Mouse (Mus musculus): ENCODE measurements around the gene Psors1c2.

The Psors1c2 gene

DNA sequence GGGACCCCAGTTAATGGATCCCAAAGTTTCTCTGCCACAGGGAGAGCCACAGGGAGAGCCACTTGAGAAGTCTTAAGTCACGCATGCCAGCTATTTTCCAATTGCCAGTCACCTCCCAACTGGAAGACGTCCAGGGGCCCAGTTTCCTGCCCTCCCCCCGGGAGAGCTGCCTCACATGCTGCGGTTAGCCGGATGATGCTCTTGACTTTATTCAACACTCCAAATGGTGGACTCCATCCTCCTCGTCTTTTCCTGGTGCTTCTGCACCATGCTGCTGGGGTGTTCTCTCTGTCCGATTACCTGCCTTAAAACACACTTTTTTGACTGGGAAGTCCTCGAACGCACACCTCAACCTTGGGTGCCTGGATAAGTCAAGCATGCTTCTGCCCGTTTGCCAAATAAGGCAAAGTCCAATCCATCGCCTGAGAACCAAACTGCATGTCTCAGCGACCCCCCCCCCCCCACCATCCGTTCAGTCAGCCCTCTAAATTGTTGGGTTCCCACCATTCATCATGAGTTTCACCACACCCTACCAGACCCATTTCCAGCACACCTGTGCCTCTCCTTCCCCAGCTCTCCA lies 23.3 kb downstream of the Psors1c2 start:
- no peak for DNase-seq (ENCODE audit: inconsistent ontology term)

DNA sequence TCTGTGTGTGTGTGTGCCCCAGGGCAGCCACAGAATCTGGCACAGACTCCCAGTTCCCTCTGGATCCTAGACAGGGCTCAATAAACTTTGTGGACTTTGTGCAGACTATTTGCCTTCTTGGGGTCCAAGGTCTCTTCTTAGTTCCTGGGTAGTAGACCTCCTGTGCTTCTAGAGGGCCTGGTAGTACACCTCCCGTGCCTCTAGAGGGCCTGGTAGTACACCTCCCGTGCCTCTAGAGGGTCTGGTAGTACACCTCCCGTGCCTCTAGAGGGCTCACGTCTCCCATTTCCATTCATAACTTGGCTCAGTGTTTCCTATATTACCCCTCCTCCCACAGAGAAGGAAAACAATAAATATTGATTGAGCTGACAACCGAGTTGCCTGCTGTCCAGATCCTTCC lies 23.8 kb downstream of the Psors1c2 start:
- DNase-seq (ENCODE audit: inconsistent ontology term): peak; percentile 78

DNA sequence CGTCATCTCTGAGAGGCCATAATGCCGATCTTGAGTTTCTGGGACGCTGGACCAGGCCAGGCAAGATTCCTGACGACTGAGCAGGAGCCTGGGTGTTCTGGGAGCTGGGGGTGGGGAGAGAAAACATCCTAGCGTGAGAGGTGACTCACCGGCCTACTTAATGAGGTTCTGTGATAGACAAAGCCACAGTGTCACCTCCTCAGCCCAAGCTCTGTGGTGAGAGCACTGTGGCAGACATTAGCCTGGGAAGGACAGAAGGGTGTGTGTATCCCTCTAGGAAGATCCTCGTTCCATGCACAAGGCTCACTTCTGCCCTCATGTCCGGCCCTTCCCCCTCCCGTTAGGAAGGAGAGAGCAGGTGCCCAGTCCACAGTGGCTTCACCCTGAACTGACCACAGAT lies 24.4 kb downstream of the Psors1c2 start:
- DNase-seq (ENCODE audit: inconsistent ontology term): peak; percentile 94

DNA sequence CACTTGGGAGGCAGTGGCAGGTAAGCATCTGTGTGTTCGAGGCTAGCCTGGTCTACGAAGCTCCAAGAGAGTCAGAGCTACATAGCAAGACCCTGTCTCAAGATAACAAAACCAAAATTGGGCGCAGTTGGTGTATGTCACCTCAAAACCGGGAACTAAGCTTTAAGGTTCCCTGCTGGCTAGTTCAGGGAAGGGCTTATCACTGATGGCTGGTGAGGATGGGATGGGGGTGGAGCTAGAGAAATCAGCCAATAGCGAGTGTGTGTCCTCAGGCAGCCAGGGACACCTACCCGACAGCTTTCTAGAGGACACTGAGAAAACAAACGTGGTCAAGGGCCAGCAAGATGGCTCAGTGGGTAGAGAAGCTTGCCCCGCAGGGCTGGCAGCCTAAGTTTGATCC lies 25.2 kb downstream of the Psors1c2 start:
- no peak for DNase-seq (ENCODE audit: inconsistent ontology term)

DNA sequence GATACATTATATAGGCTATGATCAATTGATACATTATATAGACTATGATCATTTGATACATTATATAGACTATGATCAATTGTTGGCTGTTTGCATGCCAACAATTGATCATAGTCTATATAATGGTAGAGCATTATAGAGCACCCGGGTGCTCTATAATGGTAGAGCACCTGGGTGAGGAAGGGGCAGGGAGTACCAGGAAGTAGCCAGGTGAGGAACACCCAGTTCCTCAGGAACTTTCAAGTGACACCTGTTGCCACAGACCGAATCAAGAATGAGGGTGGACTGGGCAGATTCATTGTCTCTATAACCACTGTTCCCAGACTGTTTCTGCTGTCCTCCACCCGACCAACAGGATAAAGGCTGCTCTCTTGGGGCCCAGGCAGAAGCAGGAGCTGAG lies 34.1 kb downstream of the Psors1c2 start, which contains the start of gene 2300002M23Rik:
2300002M23Rik (plus strand) TSS at position 301 of the 400 bp plus-strand sequence.
- no peak for DNase-seq (ENCODE audit: inconsistent ontology term)

DNA sequence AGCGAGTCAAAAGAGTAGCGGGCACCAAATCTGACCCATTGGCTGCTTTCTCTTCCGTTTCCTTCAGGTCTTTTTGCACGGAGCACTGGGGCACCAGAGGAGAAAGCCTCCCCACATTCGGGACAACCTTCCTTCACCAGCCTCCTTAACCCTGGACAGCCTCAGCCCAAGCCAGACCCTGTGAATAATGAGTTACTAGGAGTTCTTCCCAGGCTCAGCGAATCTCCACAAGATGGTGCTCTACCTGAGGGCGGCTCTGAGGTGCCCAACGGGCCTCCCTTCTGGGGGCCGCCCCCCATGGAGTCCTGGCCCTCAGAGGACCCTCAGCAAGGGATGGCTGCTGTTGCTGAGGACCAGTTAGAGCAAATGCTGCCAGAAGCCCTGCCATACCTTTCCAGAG lies 34.8 kb downstream of the Psors1c2 start:
- no peak for DNase-seq (ENCODE audit: inconsistent ontology term)

DNA sequence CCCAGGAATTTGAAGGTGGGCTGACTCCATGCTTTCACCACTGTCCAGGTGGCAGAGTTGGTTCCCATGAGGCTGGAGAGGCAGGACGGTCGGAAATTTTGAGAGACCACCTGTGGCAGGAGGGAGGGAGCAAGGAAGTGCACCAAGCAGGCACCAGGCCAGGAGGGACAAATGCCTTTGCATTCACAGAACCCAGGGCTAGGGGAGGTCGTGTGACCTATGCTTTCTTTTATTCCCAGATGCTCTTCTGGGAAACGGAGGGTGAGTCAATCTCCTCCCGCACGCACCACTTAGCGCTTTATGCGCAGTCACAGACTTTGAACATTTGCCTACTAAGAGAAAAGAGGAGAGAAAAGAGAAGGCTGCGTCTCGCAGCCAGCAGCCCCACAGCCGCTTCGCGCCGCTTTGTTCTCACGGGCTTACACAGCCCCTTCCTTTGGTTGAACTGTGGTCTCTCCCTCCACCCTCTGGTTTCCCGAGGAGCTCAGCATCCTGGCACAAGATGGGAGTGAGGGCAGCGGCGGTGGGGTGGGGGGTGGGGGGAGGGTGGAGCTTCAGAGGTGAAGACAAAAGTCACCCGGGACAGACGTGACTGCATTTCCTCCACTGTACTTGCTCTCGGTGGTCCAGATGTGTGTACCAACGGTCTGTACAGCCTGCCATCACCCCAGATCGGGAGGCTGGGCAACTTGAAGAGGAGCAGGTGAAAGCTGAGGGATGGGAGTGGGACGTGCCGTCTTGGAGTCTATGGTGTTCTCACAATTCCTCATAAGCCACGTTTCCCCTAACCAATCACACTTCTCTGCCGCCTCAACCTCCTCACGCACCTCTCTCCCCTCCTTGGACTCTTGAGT lies 36.3 kb downstream of the Psors1c2 start:
- DNase-seq (ENCODE audit: inconsistent ontology term): peak; percentile 65

DNA sequence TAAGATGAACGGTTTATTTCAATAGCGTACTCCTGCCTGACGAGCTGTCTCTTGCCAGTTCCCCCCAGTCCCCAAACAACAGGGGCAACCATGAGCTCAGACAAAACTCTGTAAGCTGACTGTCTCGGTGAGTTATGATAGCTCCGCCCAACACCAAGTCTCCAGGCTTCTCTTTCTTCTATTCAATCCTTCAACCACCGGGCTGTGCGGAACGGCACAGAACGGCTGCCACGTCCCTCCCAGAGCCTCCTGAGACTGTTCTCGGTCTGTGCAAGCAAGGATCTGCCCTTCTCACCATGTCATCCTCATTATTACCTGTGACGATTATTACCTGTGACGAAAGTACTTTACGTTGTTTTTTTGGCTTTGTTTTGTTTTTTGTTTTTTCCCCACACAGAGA lies 37.8 kb downstream of the Psors1c2 start:
- DNase-seq (ENCODE audit: inconsistent ontology term): no peak

DNA sequence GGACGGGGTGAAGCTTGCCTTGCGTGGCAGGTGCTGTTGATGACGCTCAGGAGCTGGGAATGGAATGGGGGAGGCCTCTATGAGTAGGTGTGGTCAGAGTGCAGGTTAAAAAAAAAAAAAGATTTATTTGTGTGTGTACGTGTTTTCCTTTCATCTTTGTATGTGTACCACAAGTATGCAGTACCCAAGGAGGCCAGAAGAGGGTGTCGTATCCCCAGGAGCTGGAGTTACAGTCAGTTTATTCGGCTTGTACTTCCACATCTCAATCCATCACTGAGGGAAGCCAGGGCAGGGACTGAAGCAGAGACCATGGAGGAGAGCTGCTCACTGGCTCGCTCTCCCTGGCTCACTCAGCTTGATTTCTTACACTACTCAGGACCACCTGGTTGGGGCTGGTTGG lies 38.5 kb downstream of the Psors1c2 start:
- DNase-seq (ENCODE audit: inconsistent ontology term): no peak

DNA sequence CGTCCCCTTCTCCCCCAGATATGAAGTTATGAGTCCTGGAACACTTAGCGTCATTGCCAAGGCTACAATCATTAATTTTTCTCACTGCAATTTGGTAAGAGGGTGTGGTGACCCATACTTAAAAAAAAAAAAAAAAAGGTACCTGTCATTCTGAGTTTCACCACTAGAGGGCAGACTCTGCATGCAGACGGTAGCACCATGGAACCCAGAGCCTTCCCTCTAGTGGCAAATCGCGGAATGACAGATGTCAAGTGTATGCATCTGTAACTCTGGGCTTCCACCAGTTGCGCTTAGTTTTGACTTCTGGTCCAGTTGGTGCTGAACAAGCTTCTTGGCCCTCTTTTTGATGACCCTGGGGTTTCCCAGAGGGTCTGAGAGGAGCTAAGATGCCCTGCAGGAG lies 45.2 kb downstream of the Psors1c2 start:
- peak; percentile 69 for DNase-seq (ENCODE audit: inconsistent ontology term)

DNA sequence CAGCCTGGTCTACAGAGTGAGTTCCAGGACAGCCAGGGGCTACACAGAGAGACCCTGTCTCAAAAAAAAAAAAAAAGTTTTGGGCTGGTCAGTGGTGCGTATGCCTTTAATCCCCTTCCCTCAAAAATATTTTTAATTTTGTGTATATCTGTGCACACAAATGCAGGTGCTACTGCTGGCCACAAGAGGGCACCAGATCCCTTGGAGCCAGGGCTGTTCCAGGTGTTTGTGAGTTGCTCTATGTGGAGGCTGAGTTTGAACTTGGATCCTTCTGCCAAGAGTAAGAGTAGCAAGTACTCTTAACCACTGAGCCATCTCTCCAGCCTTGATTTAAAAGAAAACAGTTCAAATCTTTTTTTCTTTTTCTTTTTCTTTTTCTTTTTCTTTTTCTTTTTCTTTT lies 49.9 kb downstream of the Psors1c2 start:
- no peak for DNase-seq (ENCODE audit: inconsistent ontology term)
